In the genomic region with DNA sequence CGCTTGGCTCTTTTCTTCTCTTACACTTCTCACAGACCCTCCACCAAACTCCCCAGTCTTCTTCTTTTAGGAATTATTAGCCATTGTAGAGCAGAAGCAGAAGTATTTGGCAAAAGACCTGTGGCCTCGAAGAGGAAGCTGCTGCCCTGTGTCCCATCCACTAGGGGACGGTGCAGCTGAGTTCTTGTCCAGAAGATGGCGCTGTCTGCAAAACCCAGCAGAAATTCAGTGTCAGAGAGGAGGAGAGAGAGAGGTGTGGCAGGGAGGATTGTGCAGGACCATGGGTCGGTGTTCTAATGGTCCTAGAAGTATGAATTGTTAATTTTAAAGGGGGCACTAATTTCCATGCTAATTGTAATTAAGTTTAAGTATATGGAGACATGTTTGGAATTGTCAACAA, we compare ENCODE assay signal across 9 mouse cellular contexts. TPM values are rescaled to one million over a fixed set of nuclear protein-coding genes. Genes with fewer than 3 reads are reported as not detected.
DNase-seq lines count a peak whose midpoint lies in the region; ATAC-seq and TF ChIP-seq lines count a peak whose summit lies in the region.
"Had no signal": no experiment of that assay in that cellular context is flagged by ENCODE, and none has a peak within 500 bp of the region (broad histone marks: within the 10 kb centered on the region; RNA-seq: fewer than 3 reads in every experiment).

No protein-coding gene starts in this region.

- H3K4me3 ChIP-seq in hindbrain, embryonic 11.5 days (ENCODE audit: low read depth, low read length) = no peak overlapping the region
- H3K4me3 ChIP-seq in hindbrain, embryonic 12.5 days = no peak overlapping the region
- H3K4me3 ChIP-seq in CH12.LX (replicated peaks in 1 of 3; ENCODE audit: low read depth in 2 of 3, low read length in 2 of 3, poor library complexity in 1 of 3) = no peak overlapping the region
- no peak overlapping the region for H3K4me3 ChIP-seq in bone marrow, adult 2 months (replicated peaks; ENCODE audit: control insufficient read depth, low read depth, low read length)
- H3K4me3 ChIP-seq in embryonic facial prominence, embryonic 14.5 days (ENCODE audit: low read depth, low read length) = no peak overlapping the region
- no peak overlapping the region for H3K4me3 ChIP-seq in thymus, adult 2 months (ENCODE audit: control insufficient read depth, insufficient read depth, low read length)
- H3K4me3 ChIP-seq: lung, embryonic 15.5 days had no signal

- H3K4me2 ChIP-seq in hindbrain, embryonic 11.5 days (replicated peaks; ENCODE audit: low read depth, low read length) = no peak overlapping the region
- no peak overlapping the region for H3K4me2 ChIP-seq in hindbrain, embryonic 12.5 days (replicated peaks)
- H3K4me2 ChIP-seq in CH12.LX (ENCODE audit: insufficient read depth, low read depth, poor library complexity, severe bottlenecking) = no peak overlapping the region
- no peak overlapping the region for H3K4me2 ChIP-seq in embryonic facial prominence, embryonic 14.5 days (ENCODE audit: low read depth, low read length)
- H3K4me2 ChIP-seq: lung, embryonic 15.5 days had no signal

- no peak overlapping the region for H3K27ac ChIP-seq in hindbrain, embryonic 11.5 days (ENCODE audit: low read depth, low read length)
- no peak overlapping the region for H3K27ac ChIP-seq in hindbrain, embryonic 12.5 days
- no peak overlapping the region for H3K27ac ChIP-seq in CH12.LX (ENCODE audit: insufficient read depth, low read depth)
- H3K27ac ChIP-seq in bone marrow, adult 2 months (ENCODE audit: control insufficient read depth, insufficient read depth, low read depth, low read length, poor library complexity) = no peak overlapping the region
- no peak overlapping the region for H3K27ac ChIP-seq in embryonic facial prominence, embryonic 14.5 days (replicated peaks; ENCODE audit: low read depth, low read length)
- no peak overlapping the region for H3K27ac ChIP-seq in thymus, adult 2 months (ENCODE audit: control insufficient read depth, insufficient read depth, low read length)
- H3K27ac ChIP-seq: lung, embryonic 15.5 days had no signal

- H3K4me1 ChIP-seq in hindbrain, embryonic 11.5 days (replicated peaks; ENCODE audit: control insufficient read depth, insufficient read depth, low read length) = no peaks in the 10 kb centered on the region
- H3K4me1 ChIP-seq in hindbrain, embryonic 12.5 days = no peaks in the 10 kb centered on the region
- peaks cover 0 to 9% of the 10 kb centered on the region in 2 experiments; a peak in 2 of 4 replicates for H3K4me1 ChIP-seq in CH12.LX (ENCODE audit: control insufficient read depth in 1 of 2, insufficient read depth in 2 of 2)
- no peaks in the 10 kb centered on the region; the same call in 1 of the 2 replicates for H3K4me1 ChIP-seq in bone marrow, adult 2 months (ENCODE audit: control insufficient read depth, insufficient read depth, low read length)
- no peaks in the 10 kb centered on the region for H3K4me1 ChIP-seq in embryonic facial prominence, embryonic 14.5 days (ENCODE audit: control insufficient read depth, insufficient read depth, low read length)
- peaks cover 13% of the 10 kb centered on the region for H3K4me1 ChIP-seq in thymus, adult 2 months (replicated peaks; ENCODE audit: control insufficient read depth, insufficient read depth, low read length)
- H3K4me1 ChIP-seq: lung, embryonic 15.5 days had no signal

- dilution Hi-C loops in CH12.LX (cut with MboI; ENCODE audit: extremely low pct_ligation_motif_present, extremely low pct_unique_long_range_greater_than_20kb, low sequenced_read_pairs) = no loop called here

- no peak overlapping the region for H3K9ac ChIP-seq in hindbrain, embryonic 11.5 days (ENCODE audit: low read depth, low read length)
- H3K9ac ChIP-seq in hindbrain, embryonic 12.5 days = no peak overlapping the region
- H3K9ac ChIP-seq in CH12.LX (ENCODE audit: insufficient read depth, low read depth) = no peak overlapping the region
- H3K9ac ChIP-seq in embryonic facial prominence, embryonic 14.5 days (ENCODE audit: low read depth, low read length) = no peak overlapping the region
- H3K9ac ChIP-seq: lung, embryonic 15.5 days had no signal

- TF ChIP-seq EP300 in CH12.LX (IDR thresholded peaks at IDR 0.05; ENCODE audit: low read length) = no peak

- no peaks in the 10 kb centered on the region for H3K36me3 ChIP-seq in hindbrain, embryonic 11.5 days (ENCODE audit: control insufficient read depth, insufficient read depth, low read length)
- no peaks in the 10 kb centered on the region for H3K36me3 ChIP-seq in hindbrain, embryonic 12.5 days
- H3K36me3 ChIP-seq in CH12.LX (replicated peaks in 1 of 2; ENCODE audit: control insufficient read depth in 1 of 2, insufficient read depth in 1 of 2, low read length in 1 of 2) = no peaks in the 10 kb centered on the region
- no peaks in the 10 kb centered on the region for H3K36me3 ChIP-seq in embryonic facial prominence, embryonic 14.5 days (ENCODE audit: control insufficient read depth, insufficient read depth, low read length)
- H3K36me3 ChIP-seq in thymus, adult 2 months (ENCODE audit: control insufficient read depth, insufficient read depth, low read length) = no peaks in the 10 kb centered on the region
- H3K36me3 ChIP-seq: lung, embryonic 15.5 days had no signal

- no peak for TF ChIP-seq POLR2A in CH12.LX (IDR thresholded peaks at IDR 0.05; ENCODE audit: low read depth, low read length)
- no peak for TF ChIP-seq POLR2A in bone marrow, adult 2 months (IDR thresholded peaks at IDR 0.05; ENCODE audit: borderline replicate concordance, control insufficient read depth, low read depth, low read length)
- TF ChIP-seq POLR2A in thymus, adult 2 months (IDR thresholded peaks at IDR 0.05; ENCODE audit: control insufficient read depth, extremely low read depth, insufficient read depth, low read length, poor library complexity) = no peak

- in situ Hi-C loops in CH12.LX (cut with MboI; ENCODE audit: low pct_ligation_motif_present, low pct_unique_long_range_greater_than_20kb, low sequenced_read_pairs) = no loop called here

- H3K9me3 ChIP-seq in hindbrain, embryonic 11.5 days (ENCODE audit: control insufficient read depth, low read length) = no peaks in the 10 kb centered on the region
- no peaks in the 10 kb centered on the region for H3K9me3 ChIP-seq in hindbrain, embryonic 12.5 days (replicated peaks)
- H3K9me3 ChIP-seq in CH12.LX (replicated peaks; ENCODE audit: low read length) = no peaks in the 10 kb centered on the region
- no peaks in the 10 kb centered on the region for H3K9me3 ChIP-seq in embryonic facial prominence, embryonic 14.5 days (ENCODE audit: control insufficient read depth, low read length)
- H3K9me3 ChIP-seq: lung, embryonic 15.5 days had no signal

- TF ChIP-seq CTCF in CH12.LX (conservative IDR thresholded peaks at IDR 0.05 in 1 of 2, IDR thresholded peaks at IDR 0.05 in 1 of 2; ENCODE audit: low read depth in 2 of 2, low read length in 2 of 2) = peak; percentile 71 to 91
- TF ChIP-seq CTCF in bone marrow, adult 2 months (IDR thresholded peaks at IDR 0.05; ENCODE audit: control insufficient read depth, insufficient read depth, low read length) = peak; percentile 72
- peak; percentile 68; the same call in 1 of the 2 replicates for TF ChIP-seq CTCF in thymus, adult 2 months (IDR thresholded peaks at IDR 0.05; ENCODE audit: borderline replicate concordance, control insufficient read depth, extremely low read depth, insufficient read depth, low read length, poor library complexity)

- no peaks in the 10 kb centered on the region for H3K27me3 ChIP-seq in hindbrain, embryonic 11.5 days (ENCODE audit: control insufficient read depth, insufficient read depth, low read length)
- no peaks in the 10 kb centered on the region for H3K27me3 ChIP-seq in hindbrain, embryonic 12.5 days
- peaks cover 2% of the 10 kb centered on the region for H3K27me3 ChIP-seq in CH12.LX (replicated peaks)
- H3K27me3 ChIP-seq in embryonic facial prominence, embryonic 14.5 days (replicated peaks; ENCODE audit: control insufficient read depth, insufficient read depth, low read length) = no peaks in the 10 kb centered on the region
- H3K27me3 ChIP-seq in thymus, adult 2 months (ENCODE audit: control insufficient read depth, insufficient read depth, low read length) = no peaks in the 10 kb centered on the region
- H3K27me3 ChIP-seq: lung, embryonic 15.5 days had no signal

- H3K79me2 ChIP-seq in CH12.LX (replicated peaks; ENCODE audit: control insufficient read depth, extremely low read depth, insufficient read depth, poor library complexity, severe bottlenecking) = no peaks in the 10 kb centered on the region

- no peak for ATAC-seq in hindbrain, embryonic 11.5 days (ENCODE audit: low FRiP score)
- ATAC-seq in hindbrain, embryonic 12.5 days (ENCODE audit: low FRiP score) = no peak
- no peak for ATAC-seq in embryonic facial prominence, embryonic 14.5 days (ENCODE audit: low read depth)

- TF ChIP-seq RAD21 in CH12.LX (IDR thresholded peaks at IDR 0.05; ENCODE audit: low read depth, low read length) = peak; percentile 35

- 35% methylated on average over 5 of the region's 5 CpGs for WGBS in hindbrain, embryonic 11.5 days
- WGBS in hindbrain, embryonic 12.5 days = 33% methylated on average over 5 of the region's 5 CpGs
- 23% methylated on average over 5 of the region's 5 CpGs for WGBS in bone marrow, adult 2 months
- 29% methylated on average over 5 of the region's 5 CpGs for WGBS in embryonic facial prominence, embryonic 14.5 days
- 31% methylated on average over 5 of the region's 5 CpGs for WGBS in thymus, adult 2 months

- peak; percentile 72 for DNase-seq in hindbrain, embryonic 11.5 days (ENCODE audit: low spot score)
- DNase-seq in CH12.LX (ENCODE audit: extremely low read depth) = peak; percentile 59
- DNase-seq in embryonic facial prominence, embryonic 14.5 days (ENCODE audit: low spot score) = peak; percentile 3
- peak; percentile 22 for DNase-seq in layer of hippocampus, adult 9-10 months (ENCODE audit: low spot score)
- peak; percentile 67 for DNase-seq in lung, postnatal 36 days
- DNase-seq in thymus, adult 2 months = peak; percentile 46

TF ChIP-seq in CH12.LX, 34 proteins besides CTCF, POLR2A, EP300 and RAD21:
- peak; percentile 26 for TF ChIP-seq SMC3 (IDR thresholded peaks at IDR 0.05; ENCODE audit: low read depth, low read length)
- no peak for TF ChIP-seq KAT2A (IDR thresholded peaks at IDR 0.05; ENCODE audit: insufficient replicate concordance, low read length)

RNA-seq across cellular contexts. Expression of gene Emp1, which starts 55.1 kb away (rescaled TPM):
- polyA plus RNA-seq in hindbrain, embryonic 11.5 days (2014; fragmentation: Nextera tagmentation; extraction: Ambion mirVana) = 6.9 and 8.8 TPM in 2 replicates
- 19.4 and 22.2 TPM in 2 replicates for polyA plus RNA-seq in hindbrain, embryonic 12.5 days (2016; fragmentation: Nextera tagmentation; extraction: Ambion mirVana)
- total RNA-seq in CH12.LX (2012; rRNA removed) (1.9 and 2.5 TPM in 2 replicates), CH12.LX (2014; rRNA removed) (11.3 and 14.6 TPM in 2 replicates)
- polyA plus RNA-seq in CH12.LX (2012; ENCODE audit: insufficient read length, low read depth) = 6.4 and 7.0 TPM in 2 replicates
- 4.6 and 23.0 TPM in 2 replicates for polyA plus RNA-seq in bone marrow, adult 2 months (2011; ENCODE audit: insufficient read depth, insufficient read length, low replicate concordance, missing spikeins)
- 56.5 and 70.8 TPM in 2 replicates for polyA plus RNA-seq in embryonic facial prominence, embryonic 14.5 days (2014; fragmentation: Nextera tagmentation; extraction: Ambion mirVana)
- polyA plus RNA-seq in thymus, adult 2 months (2012; rRNA removed) = 57.5 and 69.9 TPM in 2 replicates

Comparison
In these comparisons a context has a peak if more than half of its experiments do, and no peak if none do; other contexts are left out.
1. DNase-seq: peak in every context shown above with its lines; median percentile 72 in hindbrain, embryonic 11.5 days; 67 in lung, postnatal 36 days; 59 in CH12.LX; 46 in thymus, adult 2 months; 22 in layer of hippocampus, adult 9-10 months; 3 in embryonic facial prominence, embryonic 14.5 days.